Mouse (Mus musculus) MEL (cell line): ENCODE results near the gene Kcnd3. TPM values are rescaled to one million over a fixed set of nuclear protein-coding genes. Genes with fewer than 3 reads are reported as not detected.

Experiments
- DNase-seq: peaks from one replicate; pipeline ENCODE4 v3.0.0; 2011; ENCODE audit warnings: low read depth, low spot score
- H3K27ac ChIP-seq: 2 replicates; pipeline ENCODE4 v1.5.1; 2012; ENCODE audit warnings: low read depth, mild to moderate bottlenecking, control low read depth, low read length, moderate library complexity; ENCODE audit not compliant: control insufficient read depth
- H3K27me3 ChIP-seq, 2 experiments: fragments of 150-350 bp in 1 of 2; sonication (generic) in 1 of 2; 2 replicates each; pipeline ENCODE4 v1.6.1; 2012; ENCODE audit warnings: low read length in 2 of 2, mild to moderate bottlenecking in 2 of 2, improper control_type of control experiment in 1 of 2, moderate library complexity in 1 of 2; ENCODE audit not compliant: insufficient read depth in 2 of 2, control insufficient read depth in 1 of 2
- H3K36me3 ChIP-seq, 2 experiments: 2 replicates each; pipeline ENCODE4 v1.6.1; 2012 to 2014; ENCODE audit warnings: low read length in 2 of 2, improper control_type of control experiment in 1 of 2, inconsistent platforms in 1 of 2, mild to moderate bottlenecking in 1 of 2; ENCODE audit not compliant: insufficient read depth in 2 of 2, control insufficient read depth in 1 of 2
- H3K4me1 ChIP-seq, 2 experiments: fragments of 150-350 bp in 1 of 2; sonication (generic) in 1 of 2; 2 replicates each; pipeline ENCODE4 v1.6.1; 2012; ENCODE audit warnings: low read length in 2 of 2, improper control_type of control experiment in 1 of 2, mild to moderate bottlenecking in 1 of 2; ENCODE audit not compliant: insufficient read depth in 2 of 2, control insufficient read depth in 1 of 2
- H3K4me3 ChIP-seq, 2 experiments: fragments of 150-350 bp in 1 of 2; sonication (generic) in 1 of 2; 2 replicates each; pipeline ENCODE4 v1.5.1; 2012; ENCODE audit warnings: low read depth in 2 of 2, low read length in 2 of 2, mild to moderate bottlenecking in 2 of 2, moderate library complexity in 2 of 2, control low read depth in 1 of 2, improper control_type of control experiment in 1 of 2; ENCODE audit not compliant: control insufficient read depth in 1 of 2, insufficient read depth in 1 of 2
- H3K79me2 ChIP-seq: 2 replicates; pipeline ENCODE4 v1.6.1; 2012; ENCODE audit warnings: mild to moderate bottlenecking, low read length, moderate library complexity; ENCODE audit not compliant: control insufficient read depth, poor library complexity, insufficient read depth
- H3K9ac ChIP-seq: 2 replicates; pipeline ENCODE4 v1.6.1; 2012; ENCODE audit warnings: low read depth, mild to moderate bottlenecking, control low read depth, low read length, moderate library complexity; ENCODE audit not compliant: control insufficient read depth, poor library complexity, severe bottlenecking
- H3K9me3 ChIP-seq: fragments of 150-350 bp; sonication (generic); replicated peaks from 2 replicates; pipeline ENCODE4 v1.6.1; 2012; ENCODE audit warnings: mild to moderate bottlenecking, low read length, improper control_type of control experiment, moderate library complexity; ENCODE audit not compliant: insufficient read depth
- BHLHE40 ChIP-seq: IDR thresholded peaks from 2 replicates; pipeline ENCODE4 v1.6.1; 2012; ENCODE audit warnings: low read depth, mild to moderate bottlenecking, inconsistent platforms, low read length, improper control_type of control experiment, borderline replicate concordance
- CHD1 ChIP-seq: IDR thresholded peaks from 2 replicates; pipeline ENCODE4 v1.6.1; 2012; ENCODE audit warnings: low read depth, mild to moderate bottlenecking, inconsistent platforms, low read length, improper control_type of control experiment
- E2F4 ChIP-seq: IDR thresholded peaks from 2 replicates; pipeline ENCODE4 v1.6.1; 2011; ENCODE audit warnings: low read depth, low read length, improper control_type of control experiment, borderline replicate concordance
- ELF1 ChIP-seq: IDR thresholded peaks from 2 replicates; pipeline ENCODE4 v1.6.1; 2014; ENCODE audit warnings: low read depth, mild to moderate bottlenecking, inconsistent platforms, low read length, improper control_type of control experiment, moderate library complexity
- HCFC1 ChIP-seq: IDR thresholded peaks from 2 replicates; pipeline ENCODE4 v1.6.1; 2012; ENCODE audit warnings: low read depth, mild to moderate bottlenecking, inconsistent platforms, low read length, improper control_type of control experiment, moderate library complexity
- JUND ChIP-seq: IDR thresholded peaks from 2 replicates; pipeline ENCODE4 v1.6.1; 2011; ENCODE audit warnings: low read depth, mild to moderate bottlenecking, improper control_type of control experiment, low read length
- KAT2A ChIP-seq: conservative IDR thresholded peaks from 2 replicates; pipeline ENCODE4 v1.6.1; 2012; ENCODE audit warnings: low read depth, low read length, improper control_type of control experiment, inconsistent platforms
- MAFK ChIP-seq: IDR thresholded peaks from 2 replicates; pipeline ENCODE4 v1.6.1; 2011; ENCODE audit warnings: low read depth, mild to moderate bottlenecking, low read length, improper control_type of control experiment, borderline replicate concordance
- MAZ ChIP-seq: IDR thresholded peaks from 2 replicates; pipeline ENCODE4 v1.6.1; 2012; ENCODE audit warnings: low read depth, mild to moderate bottlenecking, inconsistent platforms, low read length, improper control_type of control experiment
- MXI1 ChIP-seq: IDR thresholded peaks from 2 replicates; pipeline ENCODE4 v1.6.1; 2011; ENCODE audit warnings: mild to moderate bottlenecking, low read depth, low read length, improper control_type of control experiment
- MYC ChIP-seq: IDR thresholded peaks from 2 replicates; pipeline ENCODE4 v1.6.1; 2011; ENCODE audit warnings: low read depth, mild to moderate bottlenecking, low read length, improper control_type of control experiment, moderate library complexity
- POLR2AphosphoS2 ChIP-seq: IDR thresholded peaks from 2 replicates; pipeline ENCODE4 v1.6.1; 2011; ENCODE audit warnings: low read length, improper control_type of control experiment
- POLR2AphosphoS5 ChIP-seq: IDR thresholded peaks from 2 replicates; pipeline ENCODE4 v1.6.1; 2012; ENCODE audit warnings: low read depth, borderline replicate concordance, mild to moderate bottlenecking, inconsistent platforms, low read length, moderate library complexity, mixed read lengths
- RAD21 ChIP-seq: IDR thresholded peaks from 2 replicates; pipeline ENCODE4 v1.6.1; 2011; ENCODE audit warnings: mild to moderate bottlenecking, low read depth, low read length, improper control_type of control experiment
- RCOR1 ChIP-seq: IDR thresholded peaks from 2 replicates; pipeline ENCODE4 v1.6.1; 2012; ENCODE audit warnings: low read depth, mild to moderate bottlenecking, inconsistent platforms, low read length, improper control_type of control experiment
- SIN3A ChIP-seq: IDR thresholded peaks from 2 replicates; pipeline ENCODE4 v1.6.1; 2012; ENCODE audit warnings: low read length, improper control_type of control experiment, inconsistent platforms
- TBP ChIP-seq: IDR thresholded peaks from 2 replicates; pipeline ENCODE4 v1.8.0; 2011; ENCODE audit warnings: low read depth, low read length, improper control_type of control experiment
- UBTF ChIP-seq: IDR thresholded peaks from 2 replicates; pipeline ENCODE4 v1.6.1; 2012; ENCODE audit warnings: low read depth, mild to moderate bottlenecking, inconsistent platforms, low read length, improper control_type of control experiment, moderate library complexity, borderline replicate concordance; ENCODE audit not compliant: insufficient read depth
- USF1 ChIP-seq: IDR thresholded peaks from 2 replicates; pipeline ENCODE4 v1.6.1; 2014; ENCODE audit warnings: low read depth, mild to moderate bottlenecking, inconsistent platforms, low read length, improper control_type of control experiment, moderate library complexity
- USF2 ChIP-seq, 2 experiments: IDR thresholded peaks; 2 replicates each; pipeline ENCODE4 v1.6.1; 2011 to 2012; ENCODE audit warnings: improper control_type of control experiment in 2 of 2, low read length in 2 of 2, borderline replicate concordance in 1 of 2, inconsistent platforms in 1 of 2, low read depth in 1 of 2, mild to moderate bottlenecking in 1 of 2; ENCODE audit not compliant: insufficient read depth in 1 of 2
- ZC3H11A ChIP-seq: IDR thresholded peaks from 2 replicates; pipeline ENCODE4 v1.6.1; 2012; ENCODE audit warnings: low read depth, mild to moderate bottlenecking, inconsistent platforms, low read length, improper control_type of control experiment
- polyA plus RNA-seq, 2 experiments: library from polyadenylated mRNA; stranded (reverse) in 1 of 2; unstranded in 1 of 2; fragments of >175 nt in 1 of 2; fragments of >200 nt in 1 of 2; gene quantifications; 2 replicates each; pipeline versions ENCODE4 v1.2.1 to v1.2.4; 2012; ENCODE audit warnings: low replicate concordance in 2 of 2, low read depth in 1 of 2; ENCODE audit not compliant: insufficient read length in 2 of 2, insufficient read depth in 1 of 2, missing spikeins in 1 of 2
- total RNA-seq: library from RNA; depleted of rRNA; stranded (reverse); fragments of 300-350 nt; gene quantifications from 2 replicates; pipeline ENCODE4 v1.2.3, GENCODE M21; 2012

The Kcnd3 gene
- total and polyA plus RNA-seq, 3 experiments, result 0.01 TPM; not detected in 2

- Histone ChIP-seq H3K79me2 (no peaks in the 10 kb centered on the region), H3K9me3 (no peaks in the 10 kb centered on the region), H3K4me1 (no peaks in the 10 kb centered on the region), H3K4me3 (no peak overlapping the region), H3K36me3 (no peaks in the 10 kb centered on the region), H3K9ac (no peak overlapping the region), H3K27me3 (no peaks in the 10 kb centered on the region), H3K27ac (no peak overlapping the region)
- DNase-seq, result no peak
- TF ChIP-seq POLR2AphosphoS5, result no peak
- TF ChIP-seq TBP, result no peak
- no peak for TF ChIP-seq SIN3A
- TF ChIP-seq MYC, result no peak
- no peak for TF ChIP-seq UBTF
- no peak for TF ChIP-seq MAFK
- no peak for TF ChIP-seq USF2 (IDR thresholded peaks at IDR 0.05; ENCODE audit: borderline replicate concordance in 1 of 2, insufficient read depth in 1 of 2, low read depth in 1 of 2, low read length in 2 of 2)
- no peak for TF ChIP-seq KAT2A
- no peak for TF ChIP-seq ELF1
- no peak for TF ChIP-seq ZC3H11A
- TF ChIP-seq RCOR1, result no peak
- no peak for TF ChIP-seq MAZ
Measured at GRCm38 (mm10) chr3:105719979-105720378, 267.8 kb downstream of the Kcnd3 start.

GRCm38 (mm10) chr3:105720514-105720913 is 268.4 kb downstream of the Kcnd3 start:
- no peaks in the 10 kb centered on the region for H3K9me3 ChIP-seq
- no peak overlapping the region for H3K4me3 ChIP-seq
- no peaks in the 10 kb centered on the region for H3K36me3 ChIP-seq
- no peaks in the 10 kb centered on the region for H3K27me3 ChIP-seq
- TF ChIP-seq HCFC1 (no peak), BHLHE40 (no peak), RAD21 (no peak), ELF1 (no peak), MXI1 (no peak), MYC (no peak), USF1 (no peak), KAT2A (no peak), CHD1 (no peak), E2F4 (no peak), USF2 (IDR thresholded peaks at IDR 0.05; ENCODE audit: borderline replicate concordance in 1 of 2, insufficient read depth in 1 of 2, low read depth in 1 of 2, low read length in 2 of 2) (no peak), POLR2AphosphoS2 (no peak), JUND (no peak), ZC3H11A (no peak)
- no peaks in the 10 kb centered on the region for H3K4me1 ChIP-seq
- no peak overlapping the region for H3K27ac ChIP-seq
- H3K79me2 ChIP-seq, result no peaks in the 10 kb centered on the region
- H3K9ac ChIP-seq, result no peak overlapping the region
- DNase-seq, result no peak
